Mouse (Mus musculus) intestine, embryonic 14.5 days (tissue): ENCODE results near the gene Ift22. TPM values are rescaled to one million over a fixed set of nuclear protein-coding genes. Genes with fewer than 3 reads are reported as not detected.

Experiments used
- ATAC-seq: fragments of 200-750 bp; cut with Nextera tagmentation; replicated peaks from 2 replicates; pipeline ENCODE4 v1.8.0; 2017; ENCODE audit warnings: low read depth, moderate number of reproducible peaks, moderate TSS enrichment, moderate library complexity; ENCODE audit not compliant: low FRiP score, low TSS enrichment
- DNase-seq: peaks from one replicate; pipeline ENCODE4 v3.0.0-alpha.2; 2018; ENCODE audit warnings: low spot score
- H3K27ac ChIP-seq: fragments of 300-500 bp; sonication (generic); 2 replicates; pipeline ENCODE4 v1.5.1; 2014; ENCODE audit warnings: low read depth, mild to moderate bottlenecking, control low read depth
- H3K27me3 ChIP-seq: fragments of 300-500 bp; sonication (generic); replicated peaks from 2 replicates; pipeline ENCODE4 v1.6.1; 2014; ENCODE audit warnings: low read length, control low read depth; ENCODE audit not compliant: control insufficient read depth, insufficient read depth
- H3K36me3 ChIP-seq: fragments of 300-500 bp; sonication (generic); 2 replicates; pipeline ENCODE4 v1.6.1; 2014; ENCODE audit warnings: low read length, control low read depth; ENCODE audit not compliant: control insufficient read depth, insufficient read depth
- H3K4me1 ChIP-seq: fragments of 300-500 bp; sonication (generic); replicated peaks from 2 replicates; pipeline ENCODE4 v1.6.1; 2014; ENCODE audit warnings: low read length, control low read depth, mixed read lengths; ENCODE audit not compliant: control insufficient read depth, insufficient read depth
- H3K4me2 ChIP-seq: fragments of 300-500 bp; sonication (generic); 2 replicates; pipeline ENCODE4 v1.6.1; 2014; ENCODE audit warnings: low read length
- H3K4me3 ChIP-seq: fragments of 300-500 bp; sonication (generic); 2 replicates; pipeline ENCODE4 v1.5.1; 2014; ENCODE audit warnings: low read depth, low read length, control low read depth, mixed read lengths
- H3K9ac ChIP-seq: fragments of 300-500 bp; sonication (generic); 2 replicates; pipeline ENCODE4 v1.6.1; 2014; ENCODE audit warnings: mild to moderate bottlenecking, low read length
- H3K9me3 ChIP-seq: fragments of 300-500 bp; sonication (generic); 2 replicates; pipeline ENCODE4 v1.6.1; 2016; ENCODE audit warnings: low read length, control low read depth; ENCODE audit not compliant: control insufficient read depth
- WGBS: fragments of 180-500 bp; shearing (Covaris S2); extraction: QIAGEN DNeasy Blood & Tissue Kit; methylation state at CpG from one replicate; pipeline ENCODE4 v1.1.7; 2014; 5-methylcytosine and 5-hydroxymethylcytosine counted together
- polyA plus RNA-seq: library from polyadenylated mRNA; unstranded; fragments of >200 nt; fragmentation: Nextera tagmentation; extraction: Ambion mirVana; gene quantifications from 2 replicates; pipeline ENCODE4 v1.2.1, GENCODE M21; 2014

The Ift22 gene
- polyA plus RNA-seq = 59.4 and 71.7 TPM in 2 replicates

DNA sequence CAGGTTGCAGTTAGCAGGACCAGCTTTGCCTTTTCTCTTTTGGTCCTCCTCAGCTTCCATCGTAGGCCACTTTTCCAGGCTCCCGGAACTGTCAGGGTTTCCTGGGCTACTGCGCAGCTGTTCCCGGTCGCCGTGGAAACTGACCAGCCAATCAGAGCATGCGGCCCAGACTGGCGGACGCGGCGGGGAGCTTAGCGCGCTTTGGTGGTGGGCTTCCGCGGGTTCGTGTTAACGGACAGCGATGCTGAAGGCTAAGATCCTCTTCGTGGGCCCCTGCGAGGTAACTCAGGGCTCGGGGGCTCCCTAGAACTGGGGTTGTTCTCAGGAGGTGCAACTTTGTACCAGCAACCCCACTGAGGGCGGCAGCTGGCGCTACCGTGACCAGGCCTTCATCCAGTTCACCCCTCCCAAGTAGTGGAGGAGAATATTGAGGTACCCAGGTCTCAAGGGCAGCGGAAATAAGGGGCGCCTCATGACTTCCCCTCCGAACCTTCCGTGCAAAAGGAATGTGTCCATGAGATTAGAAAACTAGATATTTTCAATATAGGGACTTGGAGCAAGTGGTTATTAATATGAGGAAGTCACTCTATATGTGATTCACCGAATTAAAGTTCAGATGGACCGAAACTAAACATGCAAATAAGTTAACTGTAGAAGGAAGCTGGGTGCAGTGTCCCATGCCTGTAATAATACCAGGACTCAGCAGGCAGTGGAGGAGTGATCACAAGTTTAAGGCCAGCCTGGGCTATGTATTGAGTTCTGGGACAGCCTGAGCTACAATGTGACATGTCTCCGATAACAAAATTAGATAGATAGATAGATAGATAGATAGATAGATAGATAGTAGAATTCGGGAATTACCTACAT lies at the start of gene Ift22:
Ift22 (plus strand) TSS at position 160 of the 867 bp plus-strand sequence.
- peaks cover 5% of the 10 kb centered on the region; the same call in 1 of the 2 replicates for H3K4me1 ChIP-seq
- peaks cover 22% of the 10 kb centered on the region for H3K36me3 ChIP-seq
- H3K27ac ChIP-seq = no peak within 1 kb of the TSS
- no peaks in the 10 kb centered on the region for H3K9me3 ChIP-seq
- peak within 1 kb of the TSS; percentile 72 for H3K4me2 ChIP-seq
- peak within 1 kb of the TSS; percentile 59 for H3K9ac ChIP-seq
- no peaks in the 10 kb centered on the region for H3K27me3 ChIP-seq
- peak within 1 kb of the TSS; percentile 72 for H3K4me3 ChIP-seq
- ATAC-seq = peak; percentile 91
- DNase-seq = peak; percentile 95
- 10% methylated on average over 32 of the region's 32 CpGs for WGBS

GRCm38 (mm10) chr5:136861191-136861940 lies 46.6 kb upstream of the Ift22 start:
- Histone ChIP-seq H3K4me1 (peaks cover 33% of the 10 kb centered on the region), H3K4me2 (peak overlapping the region; percentile 34), H3K36me3 (no peaks in the 10 kb centered on the region), H3K9ac (0 out of 2 replicates have a peak overlapping the region, but pooled peaks have one; percentile 18), H3K9me3 (no peaks in the 10 kb centered on the region), H3K27ac (no peak overlapping the region), H3K4me3 (no peak overlapping the region), H3K27me3 (no peaks in the 10 kb centered on the region)
- ATAC-seq (no peak), DNase-seq (no peak)
- 14% methylated on average over 20 of the region's 20 CpGs for WGBS

DNA sequence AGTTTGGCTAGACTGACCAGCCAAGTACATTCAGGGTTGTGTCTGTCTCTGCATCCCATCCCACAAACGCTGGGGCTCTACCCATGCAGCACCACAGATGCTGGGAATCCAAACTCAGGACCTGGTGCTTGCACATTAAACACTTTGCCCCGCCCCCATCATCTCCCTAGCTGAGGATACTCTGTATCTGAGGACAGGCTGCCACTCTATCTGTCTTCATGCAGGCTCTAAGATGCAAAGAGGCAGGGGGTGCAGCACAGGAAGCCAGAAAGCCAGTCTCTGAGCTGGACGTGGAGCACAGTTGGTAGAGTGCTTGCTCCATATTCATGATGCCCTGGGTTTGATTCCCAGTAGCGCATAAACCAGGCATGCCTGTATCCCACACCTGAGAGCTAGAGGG lies 45.1 kb upstream of the Ift22 start:
- DNase-seq (no peak), ATAC-seq (no peak)
- Histone ChIP-seq H3K27ac (peak overlapping the region; percentile 94), H3K9ac (no peak overlapping the region), H3K36me3 (no peaks in the 10 kb centered on the region), H3K4me1 (peaks cover 33% of the 10 kb centered on the region), H3K9me3 (no peaks in the 10 kb centered on the region), H3K27me3 (no peaks in the 10 kb centered on the region), H3K4me2 (no peak overlapping the region), H3K4me3 (no peak overlapping the region)
- WGBS = 46% methylated on average over 4 of the region's 4 CpGs

GRCm38 (mm10) chr5:136863276-136863675 lies 44.7 kb upstream of the Ift22 start:
- Histone ChIP-seq H3K36me3 (no peaks in the 10 kb centered on the region), H3K4me2 (peak overlapping the region; percentile 29; the same call in 1 of the 2 replicates), H3K9ac (no peak overlapping the region; the same call in 1 of the 2 replicates), H3K27me3 (no peaks in the 10 kb centered on the region), H3K9me3 (no peaks in the 10 kb centered on the region), H3K4me3 (no peak overlapping the region), H3K27ac (peak overlapping the region; percentile 94), H3K4me1 (peaks cover 33% of the 10 kb centered on the region)
- whole genome bisulfite sequencing = 44% methylated on average over 9 of the region's 9 CpGs
- ATAC-seq (no peak), DNase-seq (peak; percentile 59)

DNA sequence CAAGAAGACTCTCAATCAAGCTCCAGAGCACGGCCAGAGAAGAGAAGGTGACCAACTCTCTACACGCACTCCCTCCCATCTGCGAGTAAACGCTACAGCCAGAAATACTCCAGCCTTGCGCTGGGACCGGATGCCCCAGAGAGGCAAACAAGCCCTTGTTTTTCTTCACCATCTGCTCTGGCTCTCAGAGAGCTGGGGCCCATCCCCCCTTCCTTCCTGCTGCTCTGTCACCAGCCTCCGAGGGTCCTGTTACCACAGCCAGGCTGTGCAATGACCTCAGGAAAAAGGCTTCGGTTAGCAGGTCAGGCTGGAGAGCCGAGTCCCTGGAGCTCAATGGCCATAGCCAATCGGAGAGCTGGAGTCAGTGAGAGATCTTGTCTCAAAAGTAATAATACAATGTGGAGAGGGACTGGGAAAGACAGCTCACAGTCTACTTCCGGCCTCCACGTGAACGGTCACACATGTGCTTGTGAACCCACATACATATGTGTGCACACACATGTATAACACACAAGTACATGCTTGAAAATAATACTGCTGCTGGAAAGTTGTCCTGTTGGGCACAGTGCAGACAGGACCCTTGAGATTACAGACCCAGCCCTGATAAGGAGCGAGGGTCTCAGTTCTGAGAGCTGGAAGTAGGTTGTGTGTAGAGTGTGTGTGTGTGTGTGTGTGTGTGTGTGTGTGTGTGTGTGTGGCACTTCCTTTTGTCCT lies 43.8 kb upstream of the Ift22 start:
- H3K9ac ChIP-seq = peak overlapping the region; percentile 10; the same call in 1 of the 2 replicates
- no peaks in the 10 kb centered on the region for H3K9me3 ChIP-seq
- H3K4me3 ChIP-seq = no peak overlapping the region
- peak; percentile 62 for ATAC-seq
- peak overlapping the region; percentile 29 for H3K4me2 ChIP-seq
- no peaks in the 10 kb centered on the region for H3K27me3 ChIP-seq
- 16% methylated on average over 14 of the region's 14 CpGs for WGBS
- peak; percentile 77 for DNase-seq
- peak overlapping the region; percentile 94 for H3K27ac ChIP-seq
- peaks cover 33% of the 10 kb centered on the region for H3K4me1 ChIP-seq
- H3K36me3 ChIP-seq = no peaks in the 10 kb centered on the region

GRCm38 (mm10) chr5:136867706-136868105 lies 40.2 kb upstream of the Ift22 start:
- no peaks in the 10 kb centered on the region for H3K36me3 ChIP-seq
- H3K27me3 ChIP-seq = no peaks in the 10 kb centered on the region
- DNase-seq (no peak), ATAC-seq (no peak)
- H3K9ac ChIP-seq = no peak overlapping the region
- H3K4me1 ChIP-seq = peaks cover 24% of the 10 kb centered on the region
- WGBS = 68% methylated on average over 5 of the region's 5 CpGs
- H3K27ac ChIP-seq = no peak overlapping the region
- H3K4me3 ChIP-seq = no peak overlapping the region
- H3K9me3 ChIP-seq = no peaks in the 10 kb centered on the region
- H3K4me2 ChIP-seq = no peak overlapping the region

GRCm38 (mm10) chr5:136869451-136870114 lies 38.4 kb upstream of the Ift22 start:
- peaks cover 6% of the 10 kb centered on the region for H3K4me1 ChIP-seq
- no peak overlapping the region for H3K4me2 ChIP-seq
- no peaks in the 10 kb centered on the region for H3K27me3 ChIP-seq
- ATAC-seq (no peak), DNase-seq (no peak)
- H3K9me3 ChIP-seq = no peaks in the 10 kb centered on the region
- no peak overlapping the region for H3K4me3 ChIP-seq
- H3K9ac ChIP-seq = no peak overlapping the region
- 52% methylated on average over 10 of the region's 10 CpGs for WGBS
- peak overlapping the region; percentile 54 for H3K27ac ChIP-seq
- H3K36me3 ChIP-seq = no peaks in the 10 kb centered on the region

DNA sequence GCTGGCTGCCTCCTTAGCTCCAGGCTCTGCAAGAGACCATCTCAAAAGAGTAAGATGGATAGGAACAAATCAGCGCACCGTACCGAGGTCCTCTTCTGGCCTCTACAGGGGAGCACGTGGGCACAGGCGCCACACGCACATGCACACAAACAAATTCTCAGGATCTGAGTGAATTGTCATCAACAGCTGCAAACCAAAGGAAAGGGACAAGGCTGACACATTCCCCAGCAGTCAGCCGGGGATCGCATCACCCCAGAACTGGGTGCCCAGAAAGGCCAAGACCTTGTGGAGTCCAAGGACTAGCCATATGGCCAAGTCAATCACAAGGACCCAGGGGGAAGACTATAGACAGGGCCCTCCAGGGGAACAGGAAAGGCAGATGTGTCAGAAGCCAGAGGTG lies 35.5 kb upstream of the Ift22 start:
- Histone ChIP-seq H3K9ac (no peak overlapping the region), H3K9me3 (no peaks in the 10 kb centered on the region), H3K4me3 (no peak overlapping the region), H3K4me1 (peaks cover 6% of the 10 kb centered on the region), H3K4me2 (no peak overlapping the region), H3K27ac (no peak overlapping the region), H3K36me3 (no peaks in the 10 kb centered on the region; the same call in 1 of the 2 replicates), H3K27me3 (no peaks in the 10 kb centered on the region)
- DNase-seq (no peak), ATAC-seq (no peak)
- 75% methylated on average over 8 of the region's 8 CpGs for WGBS
